Mouse (Mus musculus): ENCODE data around the gene Foxp1. TPM values are rescaled to one million over a fixed set of nuclear protein-coding genes. Genes with fewer than 3 reads are reported as not detected.

The Foxp1 gene
- polyA plus RNA-seq, 1 experiment from 2014 or later = 38.0 TPM

GRCm38 (mm10) chr6:98981265-98981664 lies 541.3 kb downstream of the Foxp1 start:
- Histone ChIP-seq H3K4me3 (replicated peaks; ENCODE audit: low read depth, low read length) (no peak overlapping the region), H3K9ac (ENCODE audit: low read depth, low read length) (no peak overlapping the region), H3K9me3 (replicated peaks; ENCODE audit: low read length) (no peaks in the 10 kb centered on the region), H3K4me2 (ENCODE audit: low read length) (no peak overlapping the region), H3K27ac (no peak overlapping the region), H3K27me3 (ENCODE audit: insufficient read depth, low read length) (no peaks in the 10 kb centered on the region), H3K4me1 (replicated peaks; ENCODE audit: insufficient read depth, low read length) (no peaks in the 10 kb centered on the region), H3K36me3 (ENCODE audit: insufficient read depth, low read length) (0 out of 2 replicates have a peak, but pooled peaks cover 7% of the 10 kb centered on the region)
- 60% methylated on average over 6 of the region's 6 CpGs for WGBS
- no peak for TF ChIP-seq CTCF (IDR thresholded peaks at IDR 0.05; ENCODE audit: low read depth)
- DNase-seq (ENCODE audit: low spot score) = no peak
- ATAC-seq (replicated peaks; ENCODE audit: low FRiP score, low read depth) = no peak

GRCm38 (mm10) chr6:98980432-98980831 lies 542.1 kb downstream of the Foxp1 start:
- WGBS = 84% methylated on average over 7 of the region's 7 CpGs
- H3K36me3 ChIP-seq (ENCODE audit: insufficient read depth, low read length) = 0 out of 2 replicates have a peak, but pooled peaks cover 7% of the 10 kb centered on the region

GRCm38 (mm10) chr6:98980001-98980400 lies 542.5 kb downstream of the Foxp1 start:
- ATAC-seq (replicated peaks; ENCODE audit: low FRiP score, low read depth) = no peak
- Histone ChIP-seq H3K4me3 (replicated peaks; ENCODE audit: low read depth, low read length) (no peak overlapping the region), H3K27me3 (ENCODE audit: insufficient read depth, low read length) (no peaks in the 10 kb centered on the region), H3K4me2 (ENCODE audit: low read length) (no peak overlapping the region), H3K36me3 (ENCODE audit: insufficient read depth, low read length) (0 out of 2 replicates have a peak, but pooled peaks cover 7% of the 10 kb centered on the region), H3K27ac (no peak overlapping the region), H3K9ac (ENCODE audit: low read depth, low read length) (no peak overlapping the region), H3K9me3 (replicated peaks; ENCODE audit: low read length) (no peaks in the 10 kb centered on the region), H3K4me1 (replicated peaks; ENCODE audit: insufficient read depth, low read length) (no peaks in the 10 kb centered on the region)
- WGBS = 91% methylated on average over 7 of the region's 7 CpGs
- TF ChIP-seq CTCF (IDR thresholded peaks at IDR 0.05; ENCODE audit: low read depth) = no peak
- no peak for DNase-seq (ENCODE audit: low spot score)

More at GRCm38 (mm10) chr6:98980432-98980831, 542.1 kb downstream of the Foxp1 start:
- H3K27ac ChIP-seq = no peak overlapping the region
- DNase-seq (ENCODE audit: low spot score) (no peak), ATAC-seq (replicated peaks; ENCODE audit: low FRiP score, low read depth) (no peak)
- H3K27me3 ChIP-seq (ENCODE audit: insufficient read depth, low read length) = no peaks in the 10 kb centered on the region
- H3K9me3 ChIP-seq (replicated peaks; ENCODE audit: low read length) = no peaks in the 10 kb centered on the region
- no peaks in the 10 kb centered on the region for H3K4me1 ChIP-seq (replicated peaks; ENCODE audit: insufficient read depth, low read length)
- no peak overlapping the region for H3K4me3 ChIP-seq (replicated peaks; ENCODE audit: low read depth, low read length)
- no peak overlapping the region for H3K9ac ChIP-seq (ENCODE audit: low read depth, low read length)
- no peak for TF ChIP-seq CTCF (IDR thresholded peaks at IDR 0.05; ENCODE audit: low read depth)
- no peak overlapping the region for H3K4me2 ChIP-seq (ENCODE audit: low read length)

- H3K36me3 ChIP-seq (ENCODE audit: insufficient read depth, low read length) = 0 out of 2 replicates have a peak, but pooled peaks cover 7% of the 10 kb centered on the region
- H3K9ac ChIP-seq (ENCODE audit: low read depth, low read length) = no peak overlapping the region
- 93% methylated on average over 4 of the region's 4 CpGs for WGBS
- H3K4me2 ChIP-seq (ENCODE audit: low read length) = no peak overlapping the region
- DNase-seq (ENCODE audit: low spot score) (no peak), ATAC-seq (replicated peaks; ENCODE audit: low FRiP score, low read depth) (no peak)
- no peak overlapping the region for H3K4me3 ChIP-seq (replicated peaks; ENCODE audit: low read depth, low read length)
- H3K4me1 ChIP-seq (replicated peaks; ENCODE audit: insufficient read depth, low read length) = no peaks in the 10 kb centered on the region
- no peak for TF ChIP-seq CTCF (IDR thresholded peaks at IDR 0.05; ENCODE audit: low read depth)
- no peak overlapping the region for H3K27ac ChIP-seq
- no peaks in the 10 kb centered on the region for H3K9me3 ChIP-seq (replicated peaks; ENCODE audit: low read length)
- H3K27me3 ChIP-seq (ENCODE audit: insufficient read depth, low read length) = no peaks in the 10 kb centered on the region
Measured at GRCm38 (mm10) chr6:98977806-98978205, 544.7 kb downstream of the Foxp1 start.

GRCm38 (mm10) chr6:98975918-98976317 lies 546.6 kb downstream of the Foxp1 start:
- TF ChIP-seq CTCF (IDR thresholded peaks at IDR 0.05; ENCODE audit: low read depth) = no peak
- H3K27me3 ChIP-seq (ENCODE audit: insufficient read depth, low read length) = no peaks in the 10 kb centered on the region
- WGBS = 88% methylated on average over 6 of the region's 6 CpGs
- DNase-seq (ENCODE audit: low spot score) = no peak
- no peak overlapping the region for H3K4me2 ChIP-seq (ENCODE audit: low read length)
- H3K27ac ChIP-seq = no peak overlapping the region
- no peak for ATAC-seq (replicated peaks; ENCODE audit: low FRiP score, low read depth)
- no peak overlapping the region for H3K9ac ChIP-seq (ENCODE audit: low read depth, low read length)
- H3K9me3 ChIP-seq (replicated peaks; ENCODE audit: low read length) = no peaks in the 10 kb centered on the region
- H3K4me1 ChIP-seq (replicated peaks; ENCODE audit: insufficient read depth, low read length) = no peaks in the 10 kb centered on the region; the same call in 1 of the 2 replicates
- 0 out of 2 replicates have a peak, but pooled peaks cover 7% of the 10 kb centered on the region for H3K36me3 ChIP-seq (ENCODE audit: insufficient read depth, low read length)
- no peak overlapping the region for H3K4me3 ChIP-seq (replicated peaks; ENCODE audit: low read depth, low read length)

- Histone ChIP-seq H3K4me2 (ENCODE audit: low read length) (no peak overlapping the region), H3K36me3 (ENCODE audit: insufficient read depth, low read length) (0 out of 2 replicates have a peak, but pooled peaks cover 7% of the 10 kb centered on the region), H3K27ac (no peak overlapping the region), H3K4me3 (replicated peaks; ENCODE audit: low read depth, low read length) (no peak overlapping the region), H3K9me3 (replicated peaks; ENCODE audit: low read length) (no peaks in the 10 kb centered on the region), H3K4me1 (replicated peaks; ENCODE audit: insufficient read depth, low read length) (no peaks in the 10 kb centered on the region; the same call in 1 of the 2 replicates), H3K9ac (ENCODE audit: low read depth, low read length) (no peak overlapping the region), H3K27me3 (ENCODE audit: insufficient read depth, low read length) (no peaks in the 10 kb centered on the region)
- 93% methylated on average over 5 of the region's 5 CpGs for WGBS
- DNase-seq (ENCODE audit: low spot score) = no peak
- ATAC-seq (replicated peaks; ENCODE audit: low FRiP score, low read depth) = no peak
- no peak for TF ChIP-seq CTCF (IDR thresholded peaks at IDR 0.05; ENCODE audit: low read depth)
Measured at GRCm38 (mm10) chr6:98973433-98973832, 549.1 kb downstream of the Foxp1 start.

- no peak for ATAC-seq (replicated peaks; ENCODE audit: low FRiP score, low read depth)
- no peak for DNase-seq (ENCODE audit: low spot score)
- H3K27ac ChIP-seq = no peak overlapping the region
- no peak overlapping the region for H3K9ac ChIP-seq (ENCODE audit: low read depth, low read length)
- H3K36me3 ChIP-seq (ENCODE audit: insufficient read depth, low read length) = 0 out of 2 replicates have a peak, but pooled peaks cover 7% of the 10 kb centered on the region
- H3K9me3 ChIP-seq (replicated peaks; ENCODE audit: low read length) = no peaks in the 10 kb centered on the region
- no peak for TF ChIP-seq CTCF (IDR thresholded peaks at IDR 0.05; ENCODE audit: low read depth)
- WGBS = 50% methylated on average over 7 of the region's 7 CpGs
- no peaks in the 10 kb centered on the region; the same call in 1 of the 2 replicates for H3K4me1 ChIP-seq (replicated peaks; ENCODE audit: insufficient read depth, low read length)
- no peaks in the 10 kb centered on the region for H3K27me3 ChIP-seq (ENCODE audit: insufficient read depth, low read length)
- H3K4me2 ChIP-seq (ENCODE audit: low read length) = no peak overlapping the region
- no peak overlapping the region for H3K4me3 ChIP-seq (replicated peaks; ENCODE audit: low read depth, low read length)
Measured at GRCm38 (mm10) chr6:98972404-98972803, 550.1 kb downstream of the Foxp1 start.
